Mouse (Mus musculus): Measurements from ENCODE around the gene Ppp1r14c. TPM values are rescaled to one million over a fixed set of nuclear protein-coding genes. Genes with fewer than 3 reads are reported as not detected.

Ppp1r14c gene
- total RNA-seq, 1 experiment from 2014 or later = not detected

GRCm38 (mm10) chr10:3512620-3513305 is 146.9 kb downstream of the Ppp1r14c start:
- no peak for ATAC-seq (replicated peaks; ENCODE audit: insufficient number of reproducible peaks, low FRiP score, low TSS enrichment, poor library complexity, severe bottlenecking)

- no peak for ATAC-seq (replicated peaks; ENCODE audit: insufficient number of reproducible peaks, low FRiP score, low TSS enrichment, poor library complexity, severe bottlenecking)
These were observed 148.1 kb downstream of the Ppp1r14c start for GRCm38 (mm10) chr10:3513947-3514346.

Other genes with a start within 250 kb of the Ppp1r14c start
- 0.48 TPM in 1 of 3 replicates, not detected in the others for gene H60c, start 98.3 kb upstream of the Ppp1r14c start, total RNA-seq (2017)
- not detected in 3 replicates for gene Iyd, start 174.2 kb downstream of the Ppp1r14c start, total RNA-seq (2017)